Mouse (Mus musculus) lung, postnatal 14 days (tissue): Measurements from ENCODE around the gene Srrm4.

ENCODE experiments used
- DNase-seq: peaks from one replicate; pipeline ENCODE4 v3.0.0; 2021

Gene Srrm4

GRCm38 (mm10) chr5:116552584-116552983, 39.0 kb downstream of the Srrm4 start:
- DNase-seq = no peak

DNA sequence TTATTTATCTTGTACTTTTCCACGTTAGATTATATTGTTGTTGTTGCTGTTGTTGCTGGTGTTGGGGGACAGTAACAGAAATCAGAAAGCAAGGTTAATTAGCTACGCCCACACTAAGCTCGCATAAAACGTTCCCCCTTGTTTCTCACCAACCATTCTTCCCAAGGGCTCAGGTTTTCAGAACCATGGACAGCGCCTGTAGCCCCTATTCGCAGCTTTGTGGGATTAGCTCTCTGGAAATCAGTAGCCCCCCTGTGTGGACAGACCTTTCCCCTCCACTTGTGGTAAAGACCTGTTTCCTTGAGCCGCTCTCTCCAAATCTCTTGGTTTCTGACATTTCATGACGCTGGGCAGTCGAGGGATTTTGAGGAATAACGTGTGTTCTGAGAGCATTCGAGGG, 45.9 kb downstream of the Srrm4 start:
- DNase-seq = no peak

DNA sequence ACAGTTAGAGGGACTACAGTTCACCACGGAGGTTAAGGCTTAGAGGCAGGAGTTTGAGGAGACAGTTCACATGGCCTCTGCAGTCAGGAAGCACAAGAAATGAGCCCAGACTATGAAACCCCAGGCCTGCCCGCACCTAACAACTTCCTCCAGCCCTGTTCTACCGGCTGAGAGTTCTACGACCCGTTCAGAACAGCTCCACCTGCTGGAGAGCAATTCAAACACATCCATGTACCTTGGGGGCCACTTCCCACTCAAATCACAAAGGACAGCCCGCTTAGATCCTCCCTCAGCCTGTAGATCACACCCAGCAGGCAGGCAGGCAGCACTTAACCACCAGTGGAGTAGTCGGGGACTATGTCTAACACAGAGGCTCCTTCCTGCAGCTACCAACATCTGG, 49.3 kb downstream of the Srrm4 start:
- no peak for DNase-seq

GRCm38 (mm10) chr5:116541128-116541527, 50.5 kb downstream of the Srrm4 start:
- no peak for DNase-seq

- no peak for DNase-seq
Observed at GRCm38 (mm10) chr5:116539360-116539759, 52.3 kb downstream of the Srrm4 start.

- no peak for DNase-seq
Observed at GRCm38 (mm10) chr5:116538491-116538890, 53.1 kb downstream of the Srrm4 start.

DNA sequence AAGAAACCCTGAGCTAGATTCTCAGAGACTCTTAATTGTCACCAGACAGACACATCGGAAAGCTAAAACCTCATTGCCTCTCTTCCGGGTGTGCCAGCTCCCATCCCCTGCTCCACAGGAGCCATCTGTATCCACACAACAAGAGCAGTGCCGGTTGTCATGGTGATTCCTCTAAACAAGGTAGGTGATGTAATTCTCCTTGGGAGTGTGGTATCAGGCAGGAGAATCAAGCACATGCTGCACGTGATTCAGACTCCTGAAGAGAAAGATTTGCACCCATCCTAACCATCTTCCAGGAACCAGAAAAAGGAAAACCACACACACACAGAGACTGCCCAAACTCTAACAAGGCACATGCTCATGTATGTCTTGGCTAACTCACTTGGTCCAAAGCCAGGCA, 65.3 kb downstream of the Srrm4 start:
- DNase-seq = no peak

GRCm38 (mm10) chr5:116525308-116525707, 66.3 kb downstream of the Srrm4 start:
- no peak for DNase-seq

GRCm38 (mm10) chr5:116523553-116523952, 68.1 kb downstream of the Srrm4 start:
- DNase-seq = no peak

- no peak for DNase-seq
Observed at GRCm38 (mm10) chr5:116523079-116523478, 68.5 kb downstream of the Srrm4 start.

- DNase-seq = no peak
Observed at GRCm38 (mm10) chr5:116522273-116522672, 69.3 kb downstream of the Srrm4 start.

DNA sequence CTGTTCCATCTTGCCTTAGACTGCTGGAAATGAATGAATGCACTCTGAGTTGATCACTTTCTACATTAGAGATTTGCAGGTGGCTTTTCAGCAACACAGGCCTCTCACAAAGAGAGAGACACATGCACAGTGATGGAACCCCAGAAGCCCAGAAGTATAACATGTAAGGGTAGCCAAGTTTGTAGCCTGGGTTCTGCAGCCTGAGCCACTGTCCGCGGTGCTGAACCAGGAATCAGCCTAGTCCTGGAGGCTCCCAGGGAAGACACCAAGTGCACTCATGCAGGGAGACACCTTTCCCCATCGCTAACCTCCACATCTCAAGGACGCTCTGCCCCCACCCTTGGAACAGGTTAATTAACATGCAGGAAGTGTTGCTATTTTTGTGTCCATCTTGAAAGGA, 73.6 kb downstream of the Srrm4 start:
- no peak for DNase-seq

- DNase-seq = no peak
Observed at GRCm38 (mm10) chr5:116512135-116512534, 79.5 kb downstream of the Srrm4 start.

- no peak for DNase-seq
Observed at GRCm38 (mm10) chr5:116510229-116510628, 81.4 kb downstream of the Srrm4 start.

DNA sequence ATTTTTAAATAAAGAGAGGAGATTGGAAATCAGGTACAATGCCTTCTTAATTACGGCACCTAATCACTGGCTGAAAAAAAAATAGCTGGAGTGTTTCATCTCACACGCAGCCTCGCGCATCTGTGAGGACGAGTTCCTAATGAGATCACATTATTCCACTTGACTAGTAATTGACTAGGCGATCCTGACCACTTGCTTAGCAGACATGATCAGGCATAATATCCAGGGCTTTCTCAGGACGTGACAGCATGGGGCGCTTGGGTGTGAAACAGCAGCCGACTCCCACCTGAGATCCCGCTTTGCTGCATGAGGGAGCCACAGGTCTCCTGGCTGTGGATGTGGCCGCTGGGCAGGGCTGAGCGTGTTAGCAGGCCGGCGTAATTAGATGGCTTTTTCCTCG, 90.3 kb downstream of the Srrm4 start:
- DNase-seq = no peak

GRCm38 (mm10) chr5:116498880-116499640, 92.6 kb downstream of the Srrm4 start:
- no peak for DNase-seq

DNA sequence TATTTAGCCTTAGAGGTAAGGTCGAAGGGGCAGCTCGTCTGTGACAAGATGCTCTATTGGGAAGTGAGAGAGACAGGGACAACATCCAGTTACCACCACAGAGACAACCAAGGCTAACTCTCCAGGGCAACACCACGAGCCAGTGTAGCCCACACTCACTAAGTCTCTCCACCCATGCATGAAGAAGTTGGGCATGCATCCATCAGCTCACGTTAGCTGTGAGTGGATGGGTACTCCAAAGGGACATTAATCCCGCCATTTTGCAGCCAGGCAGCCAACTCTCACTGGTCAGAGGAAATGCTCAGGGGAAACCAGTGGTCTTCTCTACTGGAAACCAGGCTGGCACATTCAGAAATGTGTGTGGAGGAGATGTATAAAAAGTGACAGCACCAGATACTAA, 93.8 kb downstream of the Srrm4 start:
- DNase-seq = no peak

- no peak for DNase-seq
Observed at GRCm38 (mm10) chr5:116497205-116497604, 94.4 kb downstream of the Srrm4 start.

DNA sequence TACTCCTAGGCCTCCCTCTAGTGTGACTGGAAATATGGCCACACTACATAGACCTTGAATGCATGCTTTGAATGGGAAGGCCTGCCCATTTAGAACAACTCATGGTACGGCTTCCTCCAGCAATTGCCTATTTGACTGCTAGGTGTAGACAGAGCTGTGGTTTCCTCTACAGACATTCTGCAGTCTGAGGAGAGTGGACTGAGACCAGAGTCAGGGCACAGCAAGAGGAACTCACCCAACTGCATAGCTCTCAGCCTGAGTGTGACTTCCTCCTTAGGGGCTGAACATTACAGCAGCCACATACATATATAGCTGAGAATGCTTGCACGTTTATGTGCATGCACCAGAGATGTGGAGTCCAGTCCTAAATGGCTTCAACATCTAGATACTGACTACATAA, 94.9 kb downstream of the Srrm4 start:
- DNase-seq = no peak

- DNase-seq = no peak
Observed at GRCm38 (mm10) chr5:116495466-116495865, 96.2 kb downstream of the Srrm4 start.

GRCm38 (mm10) chr5:116494377-116494776, 97.2 kb downstream of the Srrm4 start:
- DNase-seq = no peak

GRCm38 (mm10) chr5:116492726-116493125, 98.9 kb downstream of the Srrm4 start:
- DNase-seq = no peak

GRCm38 (mm10) chr5:116491794-116492420, 99.7 kb downstream of the Srrm4 start:
- DNase-seq = no peak

GRCm38 (mm10) chr5:116490826-116491225, 100.8 kb downstream of the Srrm4 start:
- no peak for DNase-seq

GRCm38 (mm10) chr5:116489621-116490020, 102.0 kb downstream of the Srrm4 start:
- no peak for DNase-seq
